Mouse (Mus musculus): ENCODE results near the gene Mrpl42. TPM values are rescaled to one million over a fixed set of nuclear protein-coding genes. Genes with fewer than 3 reads are reported as not detected.

The Mrpl42 gene
- polyA plus RNA-seq, 2 experiments = 110 to 217 TPM

- Histone ChIP-seq H3K36me3 (replicated peaks; ENCODE audit: control insufficient read depth, insufficient read depth, low read depth) (no peaks in the 10 kb centered on the region), H3K27me3 (ENCODE audit: control insufficient read depth, insufficient read depth, low read length) (no peaks in the 10 kb centered on the region), H3K27ac (no peak overlapping the region), H3K4me1 (replicated peaks; ENCODE audit: control insufficient read depth in 2 of 2, insufficient read depth in 2 of 2, low read length in 1 of 2) (peaks cover 1 to 6% of the 10 kb centered on the region in 2 experiments; a peak in 3 of 4 replicates), H3K9ac (replicated peaks) (no peak overlapping the region), H3K4me3 (ENCODE audit: insufficient read depth in 1 of 2, low read depth in 2 of 2, low read length in 2 of 2) (no peak overlapping the region), H3K4me2 (ENCODE audit: low read depth) (no peak overlapping the region), H3K9me3 (ENCODE audit: control insufficient read depth, low read length) (no peaks in the 10 kb centered on the region)
- ATAC-seq (ENCODE audit: insufficient read depth) = no peak
- DNase-seq (ENCODE audit: low read depth in 3 of 3, low spot score in 3 of 3) = no peak
- TF ChIP-seq CTCF (IDR thresholded peaks at IDR 0.05; ENCODE audit: low read depth) (no peak), EP300 (IDR thresholded peaks at IDR 0.05; ENCODE audit: low read depth) (no peak)
- WGBS (ENCODE audit: insufficient replicate concordance) = 54% methylated on average over 5 of the region's 5 CpGs
Observed at GRCm38 (mm10) chr10:95532916-95533315, 31.2 kb upstream of the Mrpl42 start.

GRCm38 (mm10) chr10:95530551-95531121, 28.9 kb upstream of the Mrpl42 start:
- TF ChIP-seq CTCF (IDR thresholded peaks at IDR 0.05; ENCODE audit: low read depth) (no peak), EP300 (IDR thresholded peaks at IDR 0.05; ENCODE audit: low read depth) (no peak)
- no peak overlapping the region for H3K9ac ChIP-seq (replicated peaks)
- DNase-seq (ENCODE audit: low read depth in 3 of 3, low spot score in 3 of 3) = no peak
- peaks cover 1 to 3% of the 10 kb centered on the region in 2 experiments; a peak in 1 of 4 replicates for H3K4me1 ChIP-seq (replicated peaks; ENCODE audit: control insufficient read depth in 2 of 2, insufficient read depth in 2 of 2, low read length in 1 of 2)
- H3K27me3 ChIP-seq (ENCODE audit: control insufficient read depth, insufficient read depth, low read length) = no peaks in the 10 kb centered on the region
- H3K36me3 ChIP-seq (replicated peaks; ENCODE audit: control insufficient read depth, insufficient read depth, low read depth) = no peaks in the 10 kb centered on the region
- 66% methylated on average over 2 of the region's 2 CpGs for WGBS (ENCODE audit: insufficient replicate concordance)
- H3K9me3 ChIP-seq (ENCODE audit: control insufficient read depth, low read length) = no peaks in the 10 kb centered on the region
- no peak overlapping the region for H3K4me3 ChIP-seq (ENCODE audit: insufficient read depth in 1 of 2, low read depth in 2 of 2, low read length in 2 of 2)
- H3K4me2 ChIP-seq (ENCODE audit: low read depth) = no peak overlapping the region
- no peak for ATAC-seq (ENCODE audit: insufficient read depth)
- H3K27ac ChIP-seq = no peak overlapping the region

- 0 out of 4 replicates have a peak, but pooled peaks cover 0 to 3% of the 10 kb centered on the region in 2 experiments for H3K4me1 ChIP-seq (replicated peaks; ENCODE audit: control insufficient read depth in 2 of 2, insufficient read depth in 2 of 2, low read length in 1 of 2)
- TF ChIP-seq EP300 (IDR thresholded peaks at IDR 0.05; ENCODE audit: low read depth) (no peak), CTCF (IDR thresholded peaks at IDR 0.05; ENCODE audit: low read depth) (no peak)
- H3K4me3 ChIP-seq (ENCODE audit: insufficient read depth in 1 of 2, low read depth in 2 of 2, low read length in 2 of 2) = no peak overlapping the region
- WGBS (ENCODE audit: insufficient replicate concordance) = 69% methylated on average over 5 of the region's 5 CpGs
- no peak for DNase-seq (ENCODE audit: low read depth in 3 of 3, low spot score in 3 of 3)
- no peak overlapping the region for H3K9ac ChIP-seq (replicated peaks)
- H3K27ac ChIP-seq = no peak overlapping the region
- no peaks in the 10 kb centered on the region for H3K9me3 ChIP-seq (ENCODE audit: control insufficient read depth, low read length)
- H3K27me3 ChIP-seq (ENCODE audit: control insufficient read depth, insufficient read depth, low read length) = no peaks in the 10 kb centered on the region
- no peak for ATAC-seq (ENCODE audit: insufficient read depth)
- no peak overlapping the region for H3K4me2 ChIP-seq (ENCODE audit: low read depth)
- no peaks in the 10 kb centered on the region; the same call in 1 of the 2 replicates for H3K36me3 ChIP-seq (replicated peaks; ENCODE audit: control insufficient read depth, insufficient read depth, low read depth)
Observed at GRCm38 (mm10) chr10:95526495-95527122, 24.9 kb upstream of the Mrpl42 start.

- 0 out of 4 replicates have a peak, but pooled peaks cover 0 to 3% of the 10 kb centered on the region in 2 experiments for H3K4me1 ChIP-seq (replicated peaks; ENCODE audit: control insufficient read depth in 2 of 2, insufficient read depth in 2 of 2, low read length in 1 of 2)
- DNase-seq (ENCODE audit: low read depth in 3 of 3, low spot score in 3 of 3) = no peak
- TF ChIP-seq CTCF (IDR thresholded peaks at IDR 0.05; ENCODE audit: low read depth) (no peak), EP300 (IDR thresholded peaks at IDR 0.05; ENCODE audit: low read depth) (no peak)
- no peak overlapping the region for H3K4me2 ChIP-seq (ENCODE audit: low read depth)
- WGBS (ENCODE audit: insufficient replicate concordance) = 74% methylated on average over 5 of the region's 5 CpGs
- no peak overlapping the region for H3K27ac ChIP-seq
- ATAC-seq (ENCODE audit: insufficient read depth) = no peak
- H3K27me3 ChIP-seq (ENCODE audit: control insufficient read depth, insufficient read depth, low read length) = no peaks in the 10 kb centered on the region
- no peak overlapping the region for H3K4me3 ChIP-seq (ENCODE audit: insufficient read depth in 1 of 2, low read depth in 2 of 2, low read length in 2 of 2)
- no peaks in the 10 kb centered on the region; the same call in 1 of the 2 replicates for H3K36me3 ChIP-seq (replicated peaks; ENCODE audit: control insufficient read depth, insufficient read depth, low read depth)
- no peaks in the 10 kb centered on the region for H3K9me3 ChIP-seq (ENCODE audit: control insufficient read depth, low read length)
- no peak overlapping the region for H3K9ac ChIP-seq (replicated peaks)
Observed at GRCm38 (mm10) chr10:95525871-95526270, 24.1 kb upstream of the Mrpl42 start.

- no peak for TF ChIP-seq EP300 (IDR thresholded peaks at IDR 0.05; ENCODE audit: low read depth)
- TF ChIP-seq CTCF (IDR thresholded peaks at IDR 0.05; ENCODE audit: low read depth) = no peak
- Histone ChIP-seq H3K9me3 (ENCODE audit: control insufficient read depth, low read length) (no peaks in the 10 kb centered on the region), H3K4me3 (ENCODE audit: insufficient read depth in 1 of 2, low read depth in 2 of 2, low read length in 2 of 2) (no peak overlapping the region), H3K9ac (replicated peaks) (no peak overlapping the region), H3K4me1 (replicated peaks; ENCODE audit: control insufficient read depth in 2 of 2, insufficient read depth in 2 of 2, low read length in 1 of 2) (0 out of 4 replicates have a peak, but pooled peaks cover 0 to 2% of the 10 kb centered on the region in 2 experiments), H3K27me3 (ENCODE audit: control insufficient read depth, insufficient read depth, low read length) (no peaks in the 10 kb centered on the region), H3K4me2 (ENCODE audit: low read depth) (no peak overlapping the region), H3K27ac (no peak overlapping the region), H3K36me3 (replicated peaks; ENCODE audit: control insufficient read depth, insufficient read depth, low read depth) (no peaks in the 10 kb centered on the region; the same call in 1 of the 2 replicates)
- 69% methylated on average over 6 of the region's 6 CpGs for WGBS (ENCODE audit: insufficient replicate concordance)
- no peak for DNase-seq (ENCODE audit: low read depth in 3 of 3, low spot score in 3 of 3)
- no peak for ATAC-seq (ENCODE audit: insufficient read depth)
Observed at GRCm38 (mm10) chr10:95525037-95525675, 23.4 kb upstream of the Mrpl42 start.
